ENCODE assay signal across 15 mouse cellular contexts in genomic region chr8:11299317-11299602, GRCm38 (mm10). TPM values are rescaled to one million over a fixed set of nuclear protein-coding genes. Genes with fewer than 3 reads are reported as not detected.
DNase-seq lines count a peak whose midpoint lies in the region; ATAC-seq and TF ChIP-seq lines count a peak whose summit lies in the region.
"Had no signal": no experiment of that assay in that cellular context is flagged by ENCODE, and none has a peak within 500 bp of the region (broad histone marks: within the 10 kb centered on the region; RNA-seq: fewer than 3 reads in every experiment).

No protein-coding gene starts in this region.

- peak overlapping the region; percentile 18 for H3K4me3 ChIP-seq in gastrocnemius, adult 2 months
- no peak overlapping the region for H3K4me3 ChIP-seq in kidney, embryonic 16.5 days (ENCODE audit: low read length)
- H3K4me3 ChIP-seq in embryonic facial prominence, embryonic 12.5 days, result no peak overlapping the region
- no peak overlapping the region for H3K4me3 ChIP-seq in limb, embryonic 12.5 days (replicated peaks)
- no peak overlapping the region for H3K4me3 ChIP-seq in thymus, adult 2 months (ENCODE audit: control insufficient read depth, insufficient read depth, low read length)
- H3K4me3 ChIP-seq: liver, embryonic 12.5 days had no signal

- no peak for TF ChIP-seq CTCF in gastrocnemius, adult 2 months (IDR thresholded peaks at IDR 0.05)
- no peak for TF ChIP-seq CTCF in thymus, adult 2 months (IDR thresholded peaks at IDR 0.05; ENCODE audit: borderline replicate concordance, control insufficient read depth, extremely low read depth, insufficient read depth, low read length, poor library complexity)

- ATAC-seq in kidney, embryonic 16.5 days (ENCODE audit: low FRiP score, low TSS enrichment), result peak; percentile 3; the same call in 1 of the 2 replicates
- no peak for ATAC-seq in embryonic facial prominence, embryonic 12.5 days (ENCODE audit: insufficient number of reproducible peaks, insufficient read depth, low FRiP score, low TSS enrichment)
- ATAC-seq in limb, embryonic 12.5 days (ENCODE audit: insufficient number of reproducible peaks, insufficient read depth, low FRiP score, low TSS enrichment, low read depth), result no peak
- ATAC-seq: forebrain, embryonic 16.5 days; liver, embryonic 12.5 days had no signal

- H3K9me3 ChIP-seq in kidney, embryonic 16.5 days (ENCODE audit: low read length), result no peaks in the 10 kb centered on the region
- no peaks in the 10 kb centered on the region for H3K9me3 ChIP-seq in embryonic facial prominence, embryonic 12.5 days
- no peaks in the 10 kb centered on the region for H3K9me3 ChIP-seq in limb, embryonic 12.5 days
- H3K9me3 ChIP-seq: liver, embryonic 12.5 days had no signal

- H3K9ac ChIP-seq in kidney, embryonic 16.5 days (replicated peaks; ENCODE audit: low read length), result no peak overlapping the region
- no peak overlapping the region for H3K9ac ChIP-seq in embryonic facial prominence, embryonic 12.5 days
- no peak overlapping the region for H3K9ac ChIP-seq in limb, embryonic 12.5 days (replicated peaks)
- H3K9ac ChIP-seq: hindbrain, embryonic 14.5 days; liver, embryonic 12.5 days had no signal

- H3K4me2 ChIP-seq in kidney, embryonic 16.5 days (replicated peaks; ENCODE audit: low read depth, low read length), result 0 out of 2 replicates have a peak overlapping the region, but pooled peaks have one; percentile 0
- H3K4me2 ChIP-seq in embryonic facial prominence, embryonic 12.5 days (replicated peaks), result no peak overlapping the region
- peak overlapping the region; percentile 16; the same call in 1 of the 2 replicates for H3K4me2 ChIP-seq in limb, embryonic 12.5 days
- H3K4me2 ChIP-seq: hindbrain, embryonic 14.5 days; liver, embryonic 12.5 days had no signal

- intact Hi-C loops in gastrocnemius, adult 2 months (cut with DNase I), result no loop called here

- no peaks in the 10 kb centered on the region for H3K36me3 ChIP-seq in kidney, embryonic 16.5 days (ENCODE audit: insufficient read depth, low read length)
- H3K36me3 ChIP-seq in embryonic facial prominence, embryonic 12.5 days, result no peaks in the 10 kb centered on the region
- H3K36me3 ChIP-seq in limb, embryonic 12.5 days, result no peaks in the 10 kb centered on the region
- H3K36me3 ChIP-seq in thymus, adult 2 months (ENCODE audit: control insufficient read depth, insufficient read depth, low read length), result no peaks in the 10 kb centered on the region
- H3K36me3 ChIP-seq: liver, embryonic 12.5 days had no signal

- H3K27ac ChIP-seq in gastrocnemius, adult 2 months, result peak overlapping the region; percentile 71
- peak overlapping the region; percentile 26 for H3K27ac ChIP-seq in kidney, embryonic 16.5 days (ENCODE audit: low read length)
- H3K27ac ChIP-seq in embryonic facial prominence, embryonic 12.5 days, result peak overlapping the region; percentile 78; the same call in 1 of the 2 replicates
- H3K27ac ChIP-seq in limb, embryonic 12.5 days, result 0 out of 2 replicates have a peak overlapping the region, but pooled peaks have one; percentile 41
- H3K27ac ChIP-seq in thymus, adult 2 months (ENCODE audit: control insufficient read depth, insufficient read depth, low read length), result no peak overlapping the region
- H3K27ac ChIP-seq: hindbrain, embryonic 14.5 days; liver, embryonic 12.5 days had no signal

- WGBS in kidney, embryonic 16.5 days, result 41% methylated on average over 3 of the region's 3 CpGs
- WGBS in embryonic facial prominence, embryonic 12.5 days, result 50% methylated on average over 3 of the region's 3 CpGs
- 31% methylated on average over 3 of the region's 3 CpGs for WGBS in limb, embryonic 12.5 days
- 89% methylated on average over 3 of the region's 3 CpGs for WGBS in thymus, adult 2 months

- no peak for TF ChIP-seq POLR2A in thymus, adult 2 months (IDR thresholded peaks at IDR 0.05; ENCODE audit: control insufficient read depth, extremely low read depth, insufficient read depth, low read length, poor library complexity)

- DNase-seq in gastrocnemius, adult 2 months, result peak; percentile 7
- no peak for DNase-seq in gastrocnemius, postnatal 25 days
- no peak for DNase-seq in kidney, postnatal 25 days
- no peak for DNase-seq in thymus, adult 2 months
- no peak for DNase-seq in gastrocnemius, adult 18-20 months (ENCODE audit: low spot score)
- DNase-seq: adrenal gland, adult 8-10 months; cerebellum, postnatal 25 days; gastrocnemius, postnatal 36 days had no signal

- no peaks in the 10 kb centered on the region for H3K27me3 ChIP-seq in kidney, embryonic 16.5 days (ENCODE audit: insufficient read depth, low read length)
- H3K27me3 ChIP-seq in embryonic facial prominence, embryonic 12.5 days, result no peaks in the 10 kb centered on the region
- H3K27me3 ChIP-seq in limb, embryonic 12.5 days, result no peaks in the 10 kb centered on the region
- no peaks in the 10 kb centered on the region for H3K27me3 ChIP-seq in thymus, adult 2 months (ENCODE audit: control insufficient read depth, insufficient read depth, low read length)
- H3K27me3 ChIP-seq: liver, embryonic 12.5 days had no signal

- H3K4me1 ChIP-seq in kidney, embryonic 16.5 days (ENCODE audit: insufficient read depth, low read length), result peaks cover 83% of the 10 kb centered on the region
- H3K4me1 ChIP-seq in embryonic facial prominence, embryonic 12.5 days, result peaks cover 33% of the 10 kb centered on the region
- peaks cover 45% of the 10 kb centered on the region for H3K4me1 ChIP-seq in limb, embryonic 12.5 days (replicated peaks)
- H3K4me1 ChIP-seq in thymus, adult 2 months (replicated peaks; ENCODE audit: control insufficient read depth, insufficient read depth, low read length), result no peaks in the 10 kb centered on the region
- H3K4me1 ChIP-seq: liver, embryonic 12.5 days had no signal

RNA-seq across cellular contexts. Expression of gene Col4a2, which starts 13.3 kb away (rescaled TPM):
- 10 to 100 TPM; 51.3 to 69.5 TPM for total RNA-seq in gastrocnemius, adult 2 months (2021)
- 100 to 1,000 TPM; 101 to 136 TPM for total RNA-seq in gastrocnemius, postnatal 25 days (2021)
- 121 and 126 TPM in 2 replicates for polyA plus RNA-seq in kidney, embryonic 16.5 days (2015; fragmentation: Nextera tagmentation; extraction: Ambion mirVana)
- polyA plus RNA-seq in embryonic facial prominence, embryonic 12.5 days (2016; fragmentation: Nextera tagmentation; extraction: Ambion mirVana), result 82.2 and 84.0 TPM in 2 replicates
- polyA plus RNA-seq in limb, embryonic 12.5 days (2016; fragmentation: Nextera tagmentation; extraction: Ambion mirVana), result 56.3 and 63.5 TPM in 2 replicates
- 21.8 and 25.7 TPM in 2 replicates for polyA plus RNA-seq in thymus, adult 2 months (2012; rRNA removed)
- 10 to 100 TPM; 37.4 to 50.2 TPM for total RNA-seq in gastrocnemius, adult 18-20 months (2021)

RNA-seq across cellular contexts. Expression of gene Col4a1, which starts 13.4 kb away (rescaled TPM):
- total RNA-seq in gastrocnemius, adult 2 months (2021), result 100 to 1,000 TPM in 1 of 2 experiments, 10 to 100 TPM in 1; 73.3 to 117 TPM
- total RNA-seq in gastrocnemius, postnatal 25 days (2021), result 100 to 1,000 TPM; 206 to 284 TPM
- polyA plus RNA-seq in kidney, embryonic 16.5 days (2015; fragmentation: Nextera tagmentation; extraction: Ambion mirVana), result 382 and 440 TPM in 2 replicates
- 168 and 169 TPM in 2 replicates for polyA plus RNA-seq in embryonic facial prominence, embryonic 12.5 days (2016; fragmentation: Nextera tagmentation; extraction: Ambion mirVana)
- polyA plus RNA-seq in limb, embryonic 12.5 days (2016; fragmentation: Nextera tagmentation; extraction: Ambion mirVana), result 118 and 133 TPM in 2 replicates
- polyA plus RNA-seq in thymus, adult 2 months (2012; rRNA removed), result 78.3 and 95.1 TPM in 2 replicates
- 10 to 100 TPM; 66.5 to 81.6 TPM for total RNA-seq in gastrocnemius, adult 18-20 months (2021)
- total RNA-seq: megakaryocyte-erythroid progenitor cell, adult 5-6 weeks had no signal
